Mouse (Mus musculus) embryonic facial prominence, embryonic 10.5 days (tissue): Measurements from ENCODE around the gene Gm5108. TPM values are rescaled to one million over a fixed set of nuclear protein-coding genes. Genes with fewer than 3 reads are reported as not detected.
A peak's percentile ranks its signal among the peaks of the same experiment; 100 is the strongest.

Experiments
- DNase-seq: peaks from one replicate; pipeline ENCODE4 v3.0.0-alpha.2; 2017; ENCODE audit warnings: low spot score
- H3K27ac ChIP-seq: fragments of 300-500 bp; sonication (generic); replicated peaks from 2 replicates; pipeline ENCODE4 v1.5.1; 2016; ENCODE audit warnings: mild to moderate bottlenecking
- H3K27me3 ChIP-seq: fragments of 300-500 bp; sonication (generic); replicated peaks from 2 replicates; pipeline ENCODE4 v1.6.1; 2016; ENCODE audit warnings: low read depth, mild to moderate bottlenecking; ENCODE audit not compliant: poor library complexity, severe bottlenecking
- H3K36me3 ChIP-seq: fragments of 300-500 bp; sonication (generic); replicated peaks from 2 replicates; pipeline ENCODE4 v1.6.1; 2016; ENCODE audit warnings: mild to moderate bottlenecking, moderate library complexity
- H3K4me1 ChIP-seq: fragments of 300-500 bp; sonication (generic); 2 replicates; pipeline ENCODE4 v1.6.1; 2016
- H3K4me3 ChIP-seq: fragments of 300-500 bp; sonication (generic); 2 replicates; pipeline ENCODE4 v1.5.1; 2016; ENCODE audit warnings: mild to moderate bottlenecking, moderate library complexity
- H3K9me3 ChIP-seq: fragments of 300-500 bp; sonication (generic); 2 replicates; pipeline ENCODE4 v1.6.1; 2016; ENCODE audit warnings: mild to moderate bottlenecking
- WGBS: fragments of 180-500 bp; shearing (Covaris S2); methylation state at CpG from one replicate; pipeline ENCODE4 v1.1.7; 2016; 5-methylcytosine and 5-hydroxymethylcytosine counted together
- polyA plus RNA-seq: library from polyadenylated mRNA; unstranded; fragments of >200 nt; fragmentation: Nextera tagmentation; extraction: Ambion mirVana; gene quantifications from 2 replicates; pipeline ENCODE4 v1.2.1, GENCODE M21; 2016

The Gm5108 gene
- polyA plus RNA-seq, 1 experiment from 2014 or later = not detected

DNA sequence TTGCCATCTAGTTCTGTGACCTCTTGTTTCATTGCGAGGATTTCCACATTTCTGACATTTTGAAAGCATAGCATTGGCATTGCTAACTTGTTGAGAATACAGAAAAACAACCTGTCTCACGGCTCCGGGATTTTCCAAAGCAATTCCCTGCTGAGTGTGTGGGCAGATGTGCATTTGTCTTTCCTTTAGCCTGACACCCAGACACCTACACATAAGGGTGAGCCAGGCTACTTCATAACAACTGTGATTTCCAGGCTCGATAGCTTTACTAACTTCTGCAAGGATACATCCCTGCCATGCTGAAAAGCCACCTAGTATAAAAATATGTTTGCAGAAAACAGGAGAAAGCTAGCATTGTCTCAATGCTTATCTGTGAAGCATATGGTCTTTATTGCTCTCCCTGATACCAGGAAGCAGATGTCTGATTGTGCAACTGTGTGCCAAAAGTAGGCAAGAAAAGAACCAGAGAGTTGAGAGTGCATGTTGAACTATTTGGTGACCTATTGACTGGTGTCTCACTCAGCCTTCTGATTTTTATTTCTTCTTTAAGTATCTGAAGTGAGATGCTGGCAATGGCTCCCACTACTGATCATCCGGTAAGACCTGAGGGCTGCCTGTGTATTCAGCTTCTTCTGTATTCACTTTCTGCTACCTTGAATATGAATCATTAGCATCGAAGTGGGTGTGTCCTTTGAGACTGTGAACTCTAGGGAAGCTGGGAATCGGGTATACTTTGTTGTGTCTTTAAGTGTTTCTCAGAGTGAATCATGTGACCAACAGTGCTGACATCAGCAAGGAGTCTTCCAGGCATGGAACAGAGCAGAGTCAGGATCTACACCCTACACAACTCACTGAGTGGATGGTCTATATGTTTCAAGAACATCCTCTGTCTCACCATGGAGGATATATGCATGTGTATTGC is 20.5 kb downstream of the Gm5108 start:
- Histone ChIP-seq H3K36me3 (no peaks in the 10 kb centered on the region), H3K4me3 (no peak overlapping the region), H3K9me3 (no peaks in the 10 kb centered on the region), H3K27me3 (no peaks in the 10 kb centered on the region), H3K4me1 (no peaks in the 10 kb centered on the region), H3K27ac (no peak overlapping the region)
- DNase-seq = no peak
- 84% methylated on average over 7 of the region's 7 CpGs for WGBS

DNA sequence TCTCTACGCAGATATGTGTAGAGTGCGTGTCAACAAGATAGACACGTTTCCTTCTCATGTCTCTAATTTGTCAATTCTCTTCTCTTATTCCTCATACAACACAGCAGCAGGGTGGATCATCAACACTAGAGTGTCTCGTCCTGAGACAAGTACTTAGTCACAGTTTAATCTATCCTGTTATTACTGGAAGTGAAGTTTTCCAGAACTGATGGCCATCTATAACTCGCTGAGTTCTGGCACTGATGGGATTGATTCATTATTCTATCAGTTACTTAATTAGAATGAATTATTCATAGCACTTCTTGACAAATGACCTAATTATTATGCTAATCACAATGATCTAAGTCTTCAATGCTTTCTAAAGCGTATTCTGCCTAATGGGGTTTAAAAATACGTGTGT is 28.1 kb downstream of the Gm5108 start:
- H3K36me3 ChIP-seq = no peaks in the 10 kb centered on the region
- no peaks in the 10 kb centered on the region for H3K4me1 ChIP-seq
- no peaks in the 10 kb centered on the region for H3K27me3 ChIP-seq
- no peak overlapping the region for H3K27ac ChIP-seq
- H3K9me3 ChIP-seq = no peaks in the 10 kb centered on the region
- 83% methylated on average over 7 of the region's 7 CpGs for WGBS
- no peak for DNase-seq
- H3K4me3 ChIP-seq = no peak overlapping the region

DNA sequence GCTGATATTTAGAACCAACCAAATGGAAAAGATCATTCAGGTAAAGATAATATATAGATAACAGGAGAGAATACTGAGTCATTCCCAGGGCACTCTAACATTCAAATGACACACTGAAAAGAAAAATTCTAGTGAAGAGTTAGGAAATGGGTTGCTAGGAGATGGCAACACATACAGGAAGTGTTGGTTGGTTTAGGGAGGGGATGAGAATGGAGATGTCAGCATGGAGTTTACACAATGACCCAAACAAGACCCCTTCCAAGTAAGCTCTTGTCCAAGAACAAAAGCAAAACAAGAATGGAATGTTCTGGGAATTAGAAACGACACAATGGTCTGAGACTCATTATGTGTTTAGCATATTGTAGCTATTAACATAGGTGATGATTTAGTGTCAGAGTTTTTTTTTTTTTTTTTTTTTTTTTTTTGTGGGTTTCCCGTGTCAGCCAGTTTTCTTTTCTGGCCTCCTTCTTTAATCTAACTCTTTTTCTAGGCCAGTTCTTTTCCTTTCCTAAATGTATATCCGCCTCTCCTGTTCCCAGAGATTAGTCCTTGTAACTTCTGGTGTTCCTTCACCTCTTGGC is 40.6 kb downstream of the Gm5108 start:
- no peak overlapping the region for H3K4me3 ChIP-seq
- H3K27me3 ChIP-seq = no peaks in the 10 kb centered on the region
- H3K4me1 ChIP-seq = no peaks in the 10 kb centered on the region
- no peak for DNase-seq
- no peaks in the 10 kb centered on the region for H3K9me3 ChIP-seq
- H3K36me3 ChIP-seq = no peaks in the 10 kb centered on the region
- 63% methylated on average over 3 of the region's 3 CpGs for WGBS
- H3K27ac ChIP-seq = no peak overlapping the region

DNA sequence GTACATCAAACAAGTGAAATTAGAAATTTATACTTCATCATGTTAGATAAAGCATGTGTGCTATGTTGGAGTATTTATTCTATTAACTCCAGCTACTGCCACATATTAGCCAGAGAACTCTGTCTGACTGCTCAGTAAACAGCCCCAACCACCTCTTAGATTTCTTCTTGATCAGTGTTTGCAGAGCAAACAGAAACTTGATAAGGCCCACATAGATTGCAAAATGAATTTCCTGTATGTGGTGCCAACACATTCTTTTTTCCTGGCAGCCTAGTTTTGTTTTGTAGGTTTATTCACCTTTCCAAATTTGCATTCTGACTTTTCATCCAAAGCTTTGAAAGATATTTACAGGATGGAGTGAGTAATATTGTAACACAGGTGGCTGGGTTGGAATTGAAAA is 49.0 kb downstream of the Gm5108 start:
- H3K4me1 ChIP-seq = no peaks in the 10 kb centered on the region
- H3K27ac ChIP-seq = no peak overlapping the region
- DNase-seq = no peak
- no peaks in the 10 kb centered on the region for H3K27me3 ChIP-seq
- H3K9me3 ChIP-seq = no peaks in the 10 kb centered on the region
- no peaks in the 10 kb centered on the region for H3K36me3 ChIP-seq
- no peak overlapping the region for H3K4me3 ChIP-seq

DNA sequence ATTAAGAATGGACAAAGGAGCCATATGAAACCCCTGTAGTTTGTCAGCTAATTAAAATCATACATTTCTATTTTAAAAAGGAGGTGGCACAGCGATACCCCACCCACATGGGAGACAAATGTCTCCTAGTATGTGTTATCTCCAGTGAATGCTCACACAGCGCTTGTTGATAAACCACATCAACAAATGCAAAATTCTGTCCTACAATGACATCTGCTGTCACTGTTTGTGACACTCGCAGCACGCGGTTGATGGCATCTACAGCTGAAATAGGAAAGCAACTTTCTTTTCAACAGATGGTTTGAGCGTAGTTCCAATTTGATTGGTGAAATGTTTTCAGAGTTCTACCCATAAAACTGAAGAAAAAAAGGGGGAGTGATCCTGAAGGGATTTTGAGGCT is 61.1 kb downstream of the Gm5108 start:
- no peak for DNase-seq
- no peaks in the 10 kb centered on the region for H3K27me3 ChIP-seq
- no peaks in the 10 kb centered on the region for H3K36me3 ChIP-seq
- no peak overlapping the region for H3K4me3 ChIP-seq
- no peaks in the 10 kb centered on the region for H3K9me3 ChIP-seq
- no peaks in the 10 kb centered on the region for H3K4me1 ChIP-seq
- WGBS = 93% methylated on average over 6 of the region's 6 CpGs
- no peak overlapping the region for H3K27ac ChIP-seq

DNA sequence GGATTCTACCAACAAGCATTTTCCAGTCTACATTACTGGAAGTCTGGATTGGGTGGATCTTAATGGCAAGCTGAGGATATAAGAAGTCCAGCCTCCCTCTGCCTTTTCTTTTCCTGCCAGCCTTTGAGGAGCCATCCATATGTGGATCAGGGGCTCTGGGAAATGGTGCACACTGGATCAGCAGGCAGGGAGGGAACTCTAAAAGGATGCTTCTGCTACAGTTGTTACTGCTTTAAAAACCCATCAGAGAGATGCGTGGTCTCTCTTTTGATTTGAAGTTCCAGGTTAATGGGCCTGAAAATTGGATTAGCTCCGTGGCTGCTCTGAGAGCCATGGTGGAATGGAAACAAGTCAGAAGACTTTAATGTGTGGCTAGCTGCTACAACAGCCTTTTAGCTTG is 62.4 kb downstream of the Gm5108 start:
- Histone ChIP-seq H3K4me1 (no peaks in the 10 kb centered on the region), H3K27ac (no peak overlapping the region), H3K4me3 (no peak overlapping the region), H3K27me3 (no peaks in the 10 kb centered on the region), H3K9me3 (no peaks in the 10 kb centered on the region), H3K36me3 (no peaks in the 10 kb centered on the region)
- DNase-seq = no peak
- WGBS = 15% methylated on average over 2 of the region's 2 CpGs

DNA sequence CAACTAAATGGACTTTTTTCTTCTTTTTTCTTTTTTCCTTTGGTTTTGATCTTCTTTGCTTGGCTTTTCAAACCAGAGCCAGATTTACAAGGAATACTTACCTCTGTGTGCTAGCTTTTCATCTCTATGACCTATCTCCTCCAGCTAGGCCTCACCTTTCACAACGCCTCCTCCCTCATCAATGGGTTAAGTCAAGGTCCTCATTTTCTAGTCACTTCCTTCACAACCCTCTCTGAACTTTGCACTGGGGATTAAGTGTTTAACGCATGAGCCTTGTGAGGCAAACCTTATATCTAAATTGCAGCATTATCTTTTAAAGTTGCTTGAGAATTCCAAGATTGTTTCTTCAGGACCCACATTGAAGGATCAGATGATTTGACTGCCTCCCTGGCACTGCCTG is 63.0 kb downstream of the Gm5108 start:
- Histone ChIP-seq H3K27me3 (no peaks in the 10 kb centered on the region), H3K9me3 (no peaks in the 10 kb centered on the region), H3K4me3 (no peak overlapping the region), H3K4me1 (no peaks in the 10 kb centered on the region), H3K36me3 (no peaks in the 10 kb centered on the region), H3K27ac (no peak overlapping the region)
- DNase-seq = no peak
- WGBS = 73% methylated on average over 2 of the region's 2 CpGs

DNA sequence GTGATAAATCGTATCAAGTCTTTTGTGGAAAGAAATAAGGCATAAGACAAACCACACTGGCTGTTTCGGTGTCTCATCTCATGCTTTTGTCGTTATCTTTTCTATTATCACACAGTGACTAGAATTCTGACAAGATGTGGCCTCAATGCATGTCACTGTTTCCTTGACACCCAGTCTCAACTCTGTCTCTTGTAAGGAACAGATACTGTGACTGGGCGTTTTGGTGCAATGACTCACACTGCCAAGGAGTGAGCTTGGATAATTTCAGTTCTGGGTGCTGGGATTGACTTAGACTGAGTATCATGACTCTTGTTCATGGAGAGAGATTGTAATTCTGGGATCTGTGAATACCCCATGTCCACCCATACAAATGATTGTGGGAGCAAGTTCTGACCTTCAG is 65.6 kb downstream of the Gm5108 start:
- 92% methylated on average over 4 of the region's 4 CpGs for WGBS
- Histone ChIP-seq H3K4me3 (no peak overlapping the region), H3K27me3 (no peaks in the 10 kb centered on the region), H3K27ac (no peak overlapping the region), H3K4me1 (no peaks in the 10 kb centered on the region), H3K36me3 (no peaks in the 10 kb centered on the region), H3K9me3 (no peaks in the 10 kb centered on the region)
- no peak for DNase-seq

DNA sequence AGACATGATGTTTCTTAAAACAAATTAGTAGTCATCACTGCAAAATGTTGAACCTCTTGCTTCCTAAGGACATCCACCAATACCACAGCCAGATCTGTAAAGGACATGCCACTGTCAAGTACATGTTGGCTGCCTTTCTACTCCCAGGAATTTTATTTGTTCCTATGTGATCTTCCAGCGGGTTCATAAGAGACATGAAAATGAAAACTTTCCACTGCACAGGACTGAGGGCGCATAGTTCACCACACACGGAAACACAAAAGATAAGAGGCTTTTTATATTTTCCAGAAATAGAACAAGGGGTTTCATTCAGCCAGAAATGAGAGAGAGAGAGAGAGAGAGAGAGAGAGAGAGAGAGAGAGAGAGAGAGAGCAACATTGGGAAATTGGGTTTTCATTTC is 70.1 kb downstream of the Gm5108 start:
- no peaks in the 10 kb centered on the region for H3K9me3 ChIP-seq
- H3K27ac ChIP-seq = no peak overlapping the region
- 84% methylated on average over 3 of the region's 3 CpGs for WGBS
- H3K4me1 ChIP-seq = no peaks in the 10 kb centered on the region
- no peaks in the 10 kb centered on the region for H3K36me3 ChIP-seq
- DNase-seq = no peak
- H3K27me3 ChIP-seq = no peaks in the 10 kb centered on the region
- no peak overlapping the region for H3K4me3 ChIP-seq

DNA sequence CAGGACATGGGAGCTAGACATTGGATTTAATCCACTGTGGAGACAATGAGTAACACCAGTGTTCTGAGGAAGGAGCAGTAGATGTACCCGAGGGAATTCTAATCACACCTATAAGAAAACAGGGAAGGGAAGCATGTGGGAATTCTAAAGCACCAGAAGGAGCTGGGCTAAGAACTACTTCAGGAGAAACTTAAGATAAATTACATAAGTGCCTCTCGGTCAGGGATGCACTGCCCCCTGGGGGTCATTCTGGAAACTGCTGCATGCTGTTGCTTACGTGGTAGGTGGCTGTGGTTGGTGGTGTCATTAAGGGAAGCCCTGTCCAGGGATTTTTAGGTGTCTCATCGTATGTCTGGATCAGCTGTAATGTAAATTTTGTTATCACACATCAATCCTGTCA is 71.1 kb downstream of the Gm5108 start:
- DNase-seq = peak; percentile 80
- Histone ChIP-seq H3K9me3 (no peaks in the 10 kb centered on the region), H3K4me1 (no peaks in the 10 kb centered on the region), H3K4me3 (no peak overlapping the region), H3K27me3 (no peaks in the 10 kb centered on the region), H3K36me3 (no peaks in the 10 kb centered on the region), H3K27ac (no peak overlapping the region)
- 21% methylated on average over 4 of the region's 4 CpGs for whole genome bisulfite sequencing

DNA sequence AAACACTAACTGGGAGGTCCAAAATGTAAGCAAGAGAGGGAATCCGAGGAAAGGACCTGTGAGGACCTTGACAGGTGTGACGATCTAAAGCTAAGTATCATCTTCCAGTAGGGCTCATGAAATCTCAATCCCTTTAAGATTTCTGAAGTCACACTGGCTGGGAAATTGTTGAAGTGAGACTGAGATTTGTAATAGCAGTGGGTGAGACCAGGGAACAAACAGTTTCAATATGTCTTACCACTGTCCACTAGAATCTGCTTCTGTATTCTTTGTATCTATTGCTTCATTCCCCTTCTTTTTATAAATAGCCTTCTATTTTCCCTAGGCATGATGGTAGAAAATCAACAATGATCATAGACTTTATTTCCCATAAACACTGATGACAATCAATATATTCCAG is 79.4 kb downstream of the Gm5108 start:
- 80% methylated on average over 2 of the region's 2 CpGs for WGBS
- no peak for DNase-seq

More for the DNA sequence above, 79.4 kb downstream of the Gm5108 start:
- H3K36me3 ChIP-seq = no peaks in the 10 kb centered on the region
- no peaks in the 10 kb centered on the region for H3K27me3 ChIP-seq
- no peak overlapping the region for H3K27ac ChIP-seq
- no peak overlapping the region for H3K4me3 ChIP-seq
- H3K9me3 ChIP-seq = no peaks in the 10 kb centered on the region
- no peaks in the 10 kb centered on the region for H3K4me1 ChIP-seq
